8 mouse cellular contexts compared by ENCODE assay signal in the genomic region with DNA sequence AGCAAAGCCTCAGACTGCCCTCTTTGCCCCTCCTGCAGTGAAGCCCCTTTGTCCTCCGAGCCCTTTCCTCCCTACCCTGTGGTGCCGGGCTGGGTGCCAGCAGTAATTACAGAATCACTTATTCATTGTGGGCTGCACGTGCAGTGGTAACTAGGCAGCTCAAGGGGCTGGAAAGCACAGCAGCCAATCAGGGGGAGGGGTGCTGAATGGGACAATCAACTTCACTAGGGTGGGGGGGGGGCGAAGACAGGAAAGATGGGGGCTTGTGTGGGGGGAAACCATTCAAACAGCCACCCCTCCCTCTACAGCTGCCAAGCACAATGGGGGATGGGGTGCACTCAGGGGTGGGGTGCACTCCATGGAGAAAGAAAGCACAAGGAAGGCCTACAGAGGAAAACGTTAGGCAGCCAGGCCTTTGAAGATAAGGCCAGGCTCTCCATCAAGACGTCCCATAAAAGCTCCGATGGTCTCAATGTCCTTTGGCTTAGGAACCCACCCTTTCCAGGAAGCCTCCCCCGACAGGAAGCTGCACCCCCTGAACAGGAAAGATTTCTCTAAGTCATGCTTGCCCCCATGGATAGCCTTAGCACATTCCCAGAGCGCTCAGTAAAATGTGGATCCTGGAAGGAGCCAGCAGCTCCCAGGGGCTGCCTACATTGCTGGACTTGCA. TPM values are rescaled to one million over a fixed set of nuclear protein-coding genes. Genes with fewer than 3 reads are reported as not detected.
DNase-seq lines count a peak whose midpoint lies in the region; ATAC-seq lines count a peak whose summit lies in the region.

No protein-coding gene starts in this region.

- H3K27ac ChIP-seq in embryonic facial prominence, embryonic 10.5 days (replicated peaks): peak overlapping the region; percentile 49
- peak overlapping the region; percentile 62 for H3K27ac ChIP-seq in lung, embryonic 16.5 days (ENCODE audit: low read length)

- H3K9me3 ChIP-seq in embryonic facial prominence, embryonic 10.5 days: no peaks in the 10 kb centered on the region
- H3K9me3 ChIP-seq in lung, embryonic 16.5 days (ENCODE audit: control insufficient read depth, low read length): no peaks in the 10 kb centered on the region

- 28% methylated on average over 9 of the region's 9 CpGs for WGBS in embryonic facial prominence, embryonic 10.5 days
- 18% methylated on average over 8 of the region's 9 CpGs for WGBS in lung, embryonic 16.5 days

- H3K27me3 ChIP-seq in embryonic facial prominence, embryonic 10.5 days (replicated peaks; ENCODE audit: low read depth, poor library complexity, severe bottlenecking): no peaks in the 10 kb centered on the region
- H3K27me3 ChIP-seq in lung, embryonic 16.5 days (ENCODE audit: control insufficient read depth, insufficient read depth, low read depth, low read length): no peaks in the 10 kb centered on the region

- no peak overlapping the region for H3K4me2 ChIP-seq in lung, embryonic 16.5 days (ENCODE audit: low read depth, low read length)

- peak; percentile 77 to 78 for ATAC-seq in hematopoietic stem cell, adult 5-6 weeks (replicated peaks in 1 of 2; ENCODE audit: insufficient read depth in 1 of 2, low FRiP score in 2 of 2, low TSS enrichment in 1 of 2, low read depth in 1 of 2, poor library complexity in 2 of 2, severe bottlenecking in 2 of 2)
- ATAC-seq in lung, embryonic 16.5 days (ENCODE audit: low read depth): peak; percentile 88

- H3K9ac ChIP-seq in lung, embryonic 16.5 days (ENCODE audit: low read length): no peak overlapping the region

- no peak overlapping the region for H3K4me3 ChIP-seq in embryonic facial prominence, embryonic 10.5 days
- no peak overlapping the region for H3K4me3 ChIP-seq in lung, embryonic 16.5 days (ENCODE audit: low read length)

- peak; percentile 21 for DNase-seq in cerebellum, adult 11-12 months
- no peak for DNase-seq in cerebellum, adult 8-10 months
- DNase-seq in embryonic facial prominence, embryonic 10.5 days (ENCODE audit: low spot score): peak; percentile 51
- peak; percentile 88 to 91 for DNase-seq in layer of hippocampus, postnatal 10 days (ENCODE audit: low spot score in 2 of 2)
- DNase-seq in right cerebral cortex, postnatal 10 days (ENCODE audit: low spot score in 2 of 2): peak; percentile 95 to 96
- DNase-seq in thymus, postnatal 36 days: no peak

- H3K4me1 ChIP-seq in embryonic facial prominence, embryonic 10.5 days: peaks cover 20% of the 10 kb centered on the region
- peaks cover 28% of the 10 kb centered on the region for H3K4me1 ChIP-seq in lung, embryonic 16.5 days (replicated peaks; ENCODE audit: control insufficient read depth, insufficient read depth, low read length)

- no peaks in the 10 kb centered on the region for H3K36me3 ChIP-seq in embryonic facial prominence, embryonic 10.5 days (replicated peaks)
- no peaks in the 10 kb centered on the region for H3K36me3 ChIP-seq in lung, embryonic 16.5 days (ENCODE audit: control insufficient read depth, insufficient read depth, low read length)

RNA-seq across cellular contexts. Expression of a gene that starts 22.8 kb away (rescaled TPM):
- 0.14 and 0.34 TPM in 2 replicates for polyA plus RNA-seq in embryonic facial prominence, embryonic 10.5 days (2016; fragmentation: Nextera tagmentation; extraction: Ambion mirVana)
- total RNA-seq in hematopoietic stem cell, adult 5-6 weeks (2017): not detected in 2 replicates
- total RNA-seq in layer of hippocampus, postnatal 10 days (2021): under 1 TPM; 0.34 to 0.47 TPM
- not detected in 2 replicates for polyA plus RNA-seq in lung, embryonic 16.5 days (2015; fragmentation: Nextera tagmentation; extraction: Ambion mirVana)

RNA-seq across cellular contexts. Expression of a gene that starts 42.0 kb away (rescaled TPM):
- 10.9 and 11.2 TPM in 2 replicates for polyA plus RNA-seq in embryonic facial prominence, embryonic 10.5 days (2016; fragmentation: Nextera tagmentation; extraction: Ambion mirVana)
- 17.6 and 36.4 TPM in 2 replicates for total RNA-seq in hematopoietic stem cell, adult 5-6 weeks (2017)
- total RNA-seq in layer of hippocampus, postnatal 10 days (2021): 1 to 10 TPM; 6.2 to 7.5 TPM
- polyA plus RNA-seq in lung, embryonic 16.5 days (2015; fragmentation: Nextera tagmentation; extraction: Ambion mirVana): 6.8 and 9.3 TPM in 2 replicates

Comparison
In these comparisons a context has a peak if more than half of its experiments do, and no peak if none do; other contexts are left out.
1. DNase-seq: peak in cerebellum, adult 11-12 months (single experiment), embryonic facial prominence, embryonic 10.5 days (single experiment), layer of hippocampus, postnatal 10 days (2 of 2) and right cerebral cortex, postnatal 10 days (2 of 2); none in cerebellum, adult 8-10 months (single experiment) and thymus, postnatal 36 days (0 of 2).